Mouse (Mus musculus) adrenal gland, postnatal 4 days (tissue): ENCODE measurements around the gene Trim56. TPM values are rescaled to one million over a fixed set of nuclear protein-coding genes. Genes with fewer than 3 reads are reported as not detected.

Source experiments
- DNase-seq, 2 experiments: peaks; one replicate each; pipeline ENCODE4 v3.0.0; 2021 to 2022; ENCODE audit warnings: low spot score in 2 of 2, mixed read lengths in 2 of 2
- total RNA-seq, 2 experiments: library from RNA; stranded (reverse); gene quantifications; 2 replicates each; pipeline ENCODE4 v1.2.3; 2021

Trim56 gene
- total RNA-seq, 2 experiments from 2014 or later: 36.2 to 46.0 TPM

GRCm38 (mm10) chr5:137076191-137076930, 39.6 kb downstream of the Trim56 start:
- no peak for DNase-seq

GRCm38 (mm10) chr5:137075726-137076125, 40.3 kb downstream of the Trim56 start:
- DNase-seq: no peak

GRCm38 (mm10) chr5:137074191-137074651, 41.8 kb downstream of the Trim56 start:
- no peak for DNase-seq

GRCm38 (mm10) chr5:137073141-137073540, 42.9 kb downstream of the Trim56 start:
- no peak for DNase-seq

GRCm38 (mm10) chr5:137072079-137072960, 43.7 kb downstream of the Trim56 start, which contains the start of gene Serpine1:
Gene Serpine1, minus strand, starts transcription at chr5:137072268.
- DNase-seq: peak; percentile 31 to 37

- no peak for DNase-seq
These were observed 45.0 kb downstream of the Trim56 start for GRCm38 (mm10) chr5:137070881-137071605.

GRCm38 (mm10) chr5:137068711-137069110, 47.3 kb downstream of the Trim56 start:
- no peak for DNase-seq

GRCm38 (mm10) chr5:137065923-137066322, 50.1 kb downstream of the Trim56 start:
- no peak for DNase-seq

GRCm38 (mm10) chr5:137065454-137065853, 50.6 kb downstream of the Trim56 start:
- DNase-seq: no peak

- DNase-seq: no peak
These were observed 53.4 kb downstream of the Trim56 start for GRCm38 (mm10) chr5:137062601-137063000.

GRCm38 (mm10) chr5:137061809-137062481, 54.1 kb downstream of the Trim56 start:
- DNase-seq: no peak

Other genes with a start within 250 kb of the Trim56 start
- gene Col26a1, start 233.0 kb downstream of the Trim56 start, total RNA-seq: 10 to 100 TPM; 17.5 to 22.3 TPM
- 10 to 100 TPM; 33.6 to 38.2 TPM for gene Ift22, start 208.1 kb downstream of the Trim56 start, total RNA-seq
- gene Fis1, start 162.9 kb downstream of the Trim56 start, total RNA-seq: 100 to 1,000 TPM; 211 to 213 TPM
- 10 to 100 TPM; 11.1 to 13.4 TPM for gene Cldn15, start 149.6 kb downstream of the Trim56 start, total RNA-seq
- 10 to 100 TPM; 60.4 to 64.7 TPM for gene Plod3, start 129.2 kb downstream of the Trim56 start, total RNA-seq
- gene Znhit1, start 128.2 kb downstream of the Trim56 start, total RNA-seq: 10 to 100 TPM; 57.4 to 60.6 TPM
- gene Vgf, start 89.8 kb downstream of the Trim56 start, total RNA-seq: 10 to 100 TPM; 15.3 to 17.2 TPM
- gene Ap1s1, start 70.1 kb downstream of the Trim56 start, total RNA-seq: 100 to 1,000 TPM; 121 to 124 TPM
- 1 to 10 TPM; 1.7 to 2.2 TPM for gene Serpine1, start 43.9 kb downstream of the Trim56 start, total RNA-seq
- gene Muc3, start 33.1 kb upstream of the Trim56 start, total RNA-seq: not detected
- under 1 TPM; 0.31 to 0.67 TPM for gene Muc3a, start 96.2 kb upstream of the Trim56 start, total RNA-seq
- 10 to 100 TPM; 12.5 to 20.2 TPM for gene Ache, start 171.3 kb upstream of the Trim56 start, total RNA-seq
- gene Ufsp1, start 178.4 kb upstream of the Trim56 start, total RNA-seq: 10 to 100 TPM; 10.6 to 11.0 TPM
- gene Srrt, start 191.5 kb upstream of the Trim56 start, total RNA-seq: 100 to 1,000 TPM; 236 to 269 TPM
- gene Trip6, start 198.2 kb upstream of the Trim56 start, total RNA-seq: 10 to 100 TPM; 60.0 to 61.2 TPM
- gene Slc12a9, start 217.4 kb upstream of the Trim56 start, total RNA-seq: 10 to 100 TPM; 16.3 to 19.4 TPM
- gene Ephb4, start 233.9 kb upstream of the Trim56 start, total RNA-seq: 10 to 100 TPM; 88.1 to 89.4 TPM